Mouse (Mus musculus) left cerebral cortex, postnatal 25 days (tissue): ENCODE results near the gene Trio. TPM values are rescaled to one million over a fixed set of nuclear protein-coding genes. Genes with fewer than 3 reads are reported as not detected.

Experiments used
- DNase-seq, 2 experiments: peaks; one replicate each; pipeline ENCODE4 v3.0.0; 2022; ENCODE audit warnings: low spot score in 2 of 2, mixed read lengths in 1 of 2
- intact Hi-C: fragments of 180-260 bp; cut with DNase I; formaldehyde crosslinking; loops from one replicate; pipeline ENCODE4 v1.15.1; 2025
- total RNA-seq, 2 experiments: library from RNA; stranded (reverse); gene quantifications; 2 replicates each; pipeline ENCODE4 v1.2.3; 2021

Gene Trio
- total RNA-seq, 2 experiments from 2014 or later, result 219 to 226 TPM

GRCm38 (mm10) chr15:27772125-27772627 lies 253.5 kb downstream of the Trio start:
- intact Hi-C loops, result no loop called here

DNA sequence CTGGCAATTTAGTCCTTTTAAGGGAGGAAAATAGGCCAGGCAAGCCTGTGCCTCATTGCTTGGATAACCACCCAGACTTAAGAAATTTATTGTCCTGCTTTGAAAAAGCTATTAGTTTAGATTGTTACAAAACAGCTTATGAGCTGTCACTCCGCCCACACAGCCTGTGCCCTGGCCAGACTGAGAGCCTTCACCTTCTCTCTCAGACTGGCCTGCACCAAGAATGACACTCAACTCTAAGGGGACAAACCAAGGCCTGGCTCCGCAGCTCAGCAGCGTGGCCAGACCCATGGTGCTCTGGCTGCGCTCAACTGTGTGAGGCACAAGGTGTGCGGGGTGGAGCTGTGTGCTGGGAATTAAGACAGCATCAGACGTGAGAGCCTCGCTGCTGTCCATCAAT lies 254.1 kb downstream of the Trio start:
- no peak for DNase-seq
- intact Hi-C loops, result no loop called here

More at GRCm38 (mm10) chr15:27772125-27772627, 253.5 kb downstream of the Trio start:
- DNase-seq, result no peak

DNA sequence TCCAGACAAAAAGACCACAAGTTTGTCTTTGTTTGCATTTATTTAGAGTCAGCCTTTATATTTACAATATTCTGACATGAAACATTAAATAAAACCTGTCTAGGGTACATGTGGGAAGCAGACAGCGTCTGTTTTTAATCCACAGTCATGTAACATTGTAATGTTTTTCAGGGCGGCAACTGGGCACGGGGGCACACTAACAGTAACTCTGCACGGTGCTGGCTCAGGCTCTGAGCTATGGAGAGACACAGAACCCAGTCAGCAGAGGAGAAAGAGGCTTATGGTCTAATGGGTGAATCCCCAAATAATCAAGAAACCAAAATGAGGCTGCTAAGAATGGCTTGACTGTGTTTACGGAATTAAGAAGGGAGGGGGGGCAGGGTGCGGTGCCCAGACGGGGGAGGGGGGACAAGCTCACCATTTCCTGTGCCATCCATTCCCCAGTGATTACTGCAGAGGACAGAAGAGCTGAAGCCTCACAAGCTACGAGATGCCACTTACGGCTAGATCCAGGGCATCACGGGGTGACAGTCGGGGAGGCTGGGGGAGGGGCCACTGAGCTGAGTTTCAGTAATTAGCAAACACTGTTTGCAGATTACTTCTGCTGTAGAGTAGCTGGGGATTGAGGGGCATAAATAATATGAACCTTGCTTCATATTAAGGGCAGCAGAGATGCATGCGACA lies 255.0 kb downstream of the Trio start:
- intact Hi-C loops, result no loop called here

DNA sequence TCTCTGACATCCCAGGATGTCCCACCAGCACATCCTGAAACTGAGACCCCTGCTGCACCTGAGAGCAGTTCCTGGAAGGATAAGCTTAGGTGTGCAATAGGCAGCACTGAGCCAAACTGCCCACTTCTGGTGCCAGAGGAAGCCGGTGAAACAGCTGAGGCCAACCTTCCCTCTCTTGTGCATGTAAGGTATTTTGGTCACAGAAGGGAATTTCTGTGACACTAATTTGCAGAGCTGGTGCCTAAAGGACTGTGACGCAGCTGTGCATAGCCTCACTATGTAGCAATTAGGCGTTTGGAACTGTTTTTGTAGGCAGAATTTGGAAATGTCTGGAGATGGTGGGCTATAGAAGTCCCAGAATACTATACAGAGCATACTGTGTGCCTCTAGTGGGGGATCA lies 264.2 kb downstream of the Trio start:
- intact Hi-C loops, result no loop called here
- DNase-seq, result no peak

More for the DNA sequence above, 255.0 kb downstream of the Trio start:
- DNase-seq, result no peak

DNA sequence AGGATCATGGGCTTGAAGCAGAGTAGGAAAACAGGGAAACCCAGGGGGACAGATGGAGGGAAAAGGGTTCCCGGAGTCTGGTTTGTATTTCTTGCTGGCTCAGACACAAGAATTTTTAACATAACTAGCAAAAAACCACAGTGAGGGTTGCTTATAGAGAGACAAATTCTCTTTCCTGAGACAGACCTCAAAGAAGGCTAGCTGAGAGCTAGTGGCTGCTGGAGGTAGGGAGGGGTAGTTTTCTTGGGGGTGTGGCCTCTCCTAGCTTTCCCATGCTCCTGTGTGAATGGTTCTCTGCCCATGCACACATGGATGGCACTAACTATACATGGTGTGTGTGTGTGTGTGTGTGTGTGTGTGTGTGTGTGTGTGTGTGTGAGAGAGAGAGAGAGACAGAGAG lies 265.0 kb downstream of the Trio start:
- no peak for DNase-seq
- intact Hi-C loops, result no loop called here

DNA sequence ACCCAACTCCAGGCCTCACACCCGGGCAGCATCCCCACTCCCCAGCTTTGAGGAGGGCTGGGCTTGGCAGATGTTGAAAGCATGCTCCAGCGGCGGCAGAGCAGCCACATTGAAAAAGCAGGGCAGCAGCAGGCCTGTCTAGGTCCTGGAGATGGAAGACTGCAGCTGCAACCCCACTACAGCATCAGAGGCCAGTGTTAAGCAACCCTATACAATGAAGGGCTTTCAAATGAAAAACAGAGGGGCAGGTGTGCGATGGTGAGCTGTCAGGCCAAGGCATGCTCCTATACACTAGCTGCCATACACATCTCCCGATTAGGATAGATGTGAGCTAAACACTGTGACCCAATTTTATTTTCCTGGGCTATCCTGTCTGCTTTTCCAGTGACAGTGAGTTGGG lies 265.8 kb downstream of the Trio start:
- no peak for DNase-seq
- intact Hi-C loops, result loop anchor here (10.0 kb wide), 1 partner anchor 425 kb away; no protein-coding TSS in a partner anchor

GRCm38 (mm10) chr15:27758680-27759079 lies 267.0 kb downstream of the Trio start:
- intact Hi-C loops, result loop anchor here (10.0 kb wide), 1 partner anchor 426 kb away; no protein-coding TSS in a partner anchor
- no peak for DNase-seq

- intact Hi-C loops, result loop anchor here (10.0 kb wide), 1 partner anchor 428 kb away; no protein-coding TSS in a partner anchor
- no peak for DNase-seq
These were observed 269.2 kb downstream of the Trio start for GRCm38 (mm10) chr15:27756426-27756825.

GRCm38 (mm10) chr15:27754571-27755260 lies 270.9 kb downstream of the Trio start:
- no peak for DNase-seq
- intact Hi-C loops, result loop anchor here (5.0 to 10.0 kb wide), 2 partner anchors 53 to 430 kb away; no protein-coding TSS in a partner anchor

GRCm38 (mm10) chr15:27753923-27754322 lies 271.7 kb downstream of the Trio start:
- intact Hi-C loops, result loop anchor here (2.0 to 10.0 kb wide), 3 partner anchors 53 to 431 kb away; no protein-coding TSS in a partner anchor

GRCm38 (mm10) chr15:27752677-27753342 lies 272.8 kb downstream of the Trio start:
- no peak for DNase-seq
- intact Hi-C loops, result loop anchor here (2.0 to 10.0 kb wide), 3 partner anchors 54 to 432 kb away; no protein-coding TSS in a partner anchor

More at GRCm38 (mm10) chr15:27753923-27754322, 271.7 kb downstream of the Trio start:
- DNase-seq, result no peak

GRCm38 (mm10) chr15:27751612-27752405 lies 273.8 kb downstream of the Trio start:
- DNase-seq, result peak in 1 of 2 experiments; percentile 56
- intact Hi-C loops, result loop anchor here (2.0 to 10.0 kb wide), 3 partner anchors 55 to 433 kb away; no protein-coding TSS in a partner anchor

- intact Hi-C loops, result no loop called here
These were observed 276.9 kb downstream of the Trio start for GRCm38 (mm10) chr15:27748739-27749138.

GRCm38 (mm10) chr15:27747512-27747911 lies 278.1 kb downstream of the Trio start:
- intact Hi-C loops, result no loop called here
- DNase-seq, result no peak

More at GRCm38 (mm10) chr15:27748739-27749138, 276.9 kb downstream of the Trio start:
- DNase-seq, result no peak

GRCm38 (mm10) chr15:27744995-27745394 lies 280.7 kb downstream of the Trio start:
- intact Hi-C loops, result no loop called here
- no peak for DNase-seq

DNA sequence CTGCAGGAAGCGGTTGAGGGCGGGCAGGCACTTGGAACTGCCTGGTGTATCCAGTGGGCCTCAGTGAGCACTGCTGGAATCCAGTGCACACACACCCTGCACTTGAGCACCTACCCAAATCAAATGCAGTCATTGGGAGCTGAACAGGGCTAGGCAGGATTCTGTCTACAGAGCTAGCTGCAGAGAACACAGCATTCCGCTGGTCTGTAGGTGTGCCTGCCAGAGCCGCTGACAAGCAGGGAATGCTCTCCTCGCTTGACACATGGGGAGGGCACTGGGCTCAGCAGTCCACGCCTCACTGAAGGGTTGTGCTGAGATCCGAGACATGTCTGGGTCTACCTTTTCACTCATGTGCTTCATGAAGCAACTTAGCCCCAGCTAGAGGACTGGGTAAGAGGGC lies 285.6 kb downstream of the Trio start:
- intact Hi-C loops, result no loop called here
- no peak for DNase-seq

GRCm38 (mm10) chr15:27731818-27732217 lies 293.8 kb downstream of the Trio start:
- DNase-seq, result no peak
- intact Hi-C loops, result no loop called here

GRCm38 (mm10) chr15:27726228-27726627 lies 299.4 kb downstream of the Trio start:
- no peak for DNase-seq
- intact Hi-C loops, result no loop called here
